Mouse (Mus musculus) heart, postnatal 0 days (tissue): ENCODE results near the gene Shisa9. TPM values are rescaled to one million over a fixed set of nuclear protein-coding genes. Genes with fewer than 3 reads are reported as not detected.
A peak's percentile ranks its signal among the peaks of the same experiment; 100 is the strongest.

Source experiments
- ATAC-seq: fragments of 200-750 bp; cut with Nextera tagmentation; 2 replicates; pipeline ENCODE4 v1.8.0; 2017; ENCODE audit warnings: low read depth, moderate number of reproducible peaks, moderate library complexity; ENCODE audit not compliant: insufficient read depth
- DNase-seq: peaks from one replicate; pipeline ENCODE4 v3.0.0-alpha.2; 2016; ENCODE audit warnings: low spot score
- H3K27ac ChIP-seq: fragments of 300-500 bp; sonication (generic); 2 replicates; pipeline ENCODE4 v1.5.1; 2014; ENCODE audit warnings: low read depth, mild to moderate bottlenecking
- H3K27me3 ChIP-seq: fragments of 300-500 bp; sonication (generic); 2 replicates; pipeline ENCODE4 v1.6.1; 2014; ENCODE audit warnings: low read length, mixed read lengths; ENCODE audit not compliant: control insufficient read depth, insufficient read depth
- H3K36me3 ChIP-seq: fragments of 300-500 bp; sonication (generic); replicated peaks from 2 replicates; pipeline ENCODE4 v1.6.1; 2014; ENCODE audit warnings: low read length, mixed read lengths; ENCODE audit not compliant: control insufficient read depth, insufficient read depth
- H3K4me1 ChIP-seq: fragments of 300-500 bp; sonication (generic); 2 replicates; pipeline ENCODE4 v1.6.1; 2014; ENCODE audit warnings: antibody characterized with exemption; ENCODE audit not compliant: control insufficient read depth, insufficient read depth
- H3K4me2 ChIP-seq: fragments of 300-500 bp; sonication (generic); 2 replicates; pipeline ENCODE4 v1.6.1; 2014; ENCODE audit warnings: low read depth, mild to moderate bottlenecking, low read length, moderate library complexity
- H3K4me3 ChIP-seq: fragments of 300-500 bp; sonication (generic); 2 replicates; pipeline ENCODE4 v1.5.1; 2014; ENCODE audit warnings: low read depth, low read length
- H3K9ac ChIP-seq: fragments of 300-500 bp; sonication (generic); replicated peaks from 2 replicates; pipeline ENCODE4 v1.6.1; 2014; ENCODE audit warnings: low read depth, low read length, mixed read lengths
- H3K9me3 ChIP-seq: fragments of 300-500 bp; sonication (generic); replicated peaks from 2 replicates; pipeline ENCODE4 v1.6.1; 2016; ENCODE audit warnings: low read length; ENCODE audit not compliant: control insufficient read depth
- CTCF ChIP-seq: IDR thresholded peaks from 2 replicates; pipeline ENCODE4 v1.5.1; 2016; ENCODE audit warnings: antibody characterized with exemption, control low read depth, low read depth
- EP300 ChIP-seq: IDR thresholded peaks from 2 replicates; pipeline ENCODE4 v1.6.1; 2016; ENCODE audit warnings: antibody characterized with exemption, low read depth
- WGBS: fragments of 180-500 bp; shearing (Covaris S2); extraction: QIAGEN DNeasy Blood & Tissue Kit; methylation state at CpG from one replicate; pipeline ENCODE4 v1.1.7; 2014; 5-methylcytosine and 5-hydroxymethylcytosine counted together
- polyA plus RNA-seq: library from polyadenylated mRNA; unstranded; fragments of >200 nt; fragmentation: Nextera tagmentation; extraction: Ambion mirVana; gene quantifications from 2 replicates; pipeline ENCODE4 v1.2.1, GENCODE M21; 2015
- total RNA-seq: library from RNA; depleted of rRNA; stranded (reverse); fragments of >200 nt; gene quantifications from 2 replicates; pipeline ENCODE4 v1.2.3, GENCODE M21; 2014; ENCODE audit warnings: low replicate concordance

The Shisa9 gene
- total and polyA plus RNA-seq, 2 experiments from 2014 or later = 0.10 TPM; not detected in 1

DNA sequence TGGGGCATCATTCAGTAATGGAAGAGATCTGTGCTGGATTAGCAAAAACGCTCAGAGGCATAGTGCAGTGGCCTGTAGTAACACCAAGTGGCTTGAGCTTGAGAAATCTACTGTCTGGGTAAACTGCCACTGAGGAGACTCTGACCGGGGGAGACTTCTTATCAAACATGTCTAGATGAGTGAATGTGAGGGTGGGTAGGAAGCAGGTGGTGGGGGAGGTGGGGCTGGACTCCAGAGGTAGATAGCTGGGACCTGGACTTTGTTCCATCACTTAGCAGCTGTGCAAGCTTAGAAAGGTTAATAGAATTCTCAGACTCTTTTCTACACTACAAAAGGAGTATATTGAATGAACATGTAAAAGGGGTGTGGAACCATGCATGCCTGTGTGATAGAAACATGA lies 21.3 kb downstream of the Shisa9 start:
- H3K9me3 ChIP-seq = no peaks in the 10 kb centered on the region
- H3K4me2 ChIP-seq = no peak overlapping the region
- H3K27me3 ChIP-seq = no peaks in the 10 kb centered on the region
- H3K4me1 ChIP-seq = no peaks in the 10 kb centered on the region
- DNase-seq (no peak), ATAC-seq (no peak)
- no peak overlapping the region for H3K27ac ChIP-seq
- no peaks in the 10 kb centered on the region for H3K36me3 ChIP-seq
- TF ChIP-seq EP300 = no peak
- TF ChIP-seq CTCF = no peak
- no peak overlapping the region for H3K9ac ChIP-seq
- no peak overlapping the region for H3K4me3 ChIP-seq
- WGBS = 53% methylated on average over 2 of the region's 2 CpGs

DNA sequence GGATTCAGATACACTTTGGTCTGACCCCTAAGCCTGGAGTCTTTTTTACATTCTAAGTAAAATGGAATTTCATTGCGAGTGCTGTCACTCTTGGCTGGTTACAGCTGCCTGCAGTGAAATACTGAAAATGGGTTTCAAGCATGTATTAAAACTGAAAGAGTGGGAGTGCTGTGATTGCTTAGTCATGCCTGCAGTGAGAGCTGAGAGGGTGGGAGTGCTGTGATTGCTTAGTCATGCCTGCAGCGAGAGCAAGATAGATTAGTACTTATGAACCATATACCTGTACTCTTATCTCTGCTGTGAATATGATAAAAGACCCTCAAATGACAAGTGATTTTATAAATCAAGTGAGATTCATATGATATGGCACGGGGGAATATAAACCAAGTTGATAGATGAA lies 26.2 kb downstream of the Shisa9 start:
- TF ChIP-seq EP300 (no peak), CTCF (no peak)
- no peak for ATAC-seq

DNA sequence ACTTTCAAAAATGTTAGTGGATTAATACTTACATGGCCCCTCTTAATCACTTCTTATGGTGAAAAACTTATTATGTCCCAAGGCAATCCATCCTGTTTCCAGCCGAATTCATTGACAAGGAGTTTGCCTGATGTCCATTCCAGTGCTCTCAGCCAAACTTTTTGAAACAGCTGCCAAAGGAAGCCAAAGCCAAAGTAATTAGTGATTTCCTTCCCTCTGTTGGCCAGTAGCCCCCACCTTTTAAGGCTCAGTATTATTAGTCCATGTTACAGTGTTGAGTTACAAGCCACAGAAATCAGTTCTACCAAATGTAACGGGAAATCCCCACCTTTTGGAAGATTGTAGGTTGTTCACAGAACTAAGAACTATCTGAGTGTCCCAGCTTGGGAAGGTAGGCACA lies 28.8 kb downstream of the Shisa9 start:
- Histone ChIP-seq H3K27ac (no peak overlapping the region), H3K9me3 (no peaks in the 10 kb centered on the region), H3K4me1 (no peaks in the 10 kb centered on the region), H3K9ac (no peak overlapping the region), H3K36me3 (no peaks in the 10 kb centered on the region), H3K4me3 (no peak overlapping the region), H3K27me3 (no peaks in the 10 kb centered on the region), H3K4me2 (no peak overlapping the region)
- TF ChIP-seq CTCF = no peak
- TF ChIP-seq EP300 = no peak
- DNase-seq (peak; percentile 8), ATAC-seq (no peak)
- WGBS = 42% methylated on average over 2 of the region's 2 CpGs

More for the DNA sequence above, 26.2 kb downstream of the Shisa9 start:
- Histone ChIP-seq H3K9me3 (no peaks in the 10 kb centered on the region), H3K27ac (no peak overlapping the region), H3K27me3 (no peaks in the 10 kb centered on the region), H3K4me3 (no peak overlapping the region), H3K9ac (no peak overlapping the region), H3K36me3 (no peaks in the 10 kb centered on the region), H3K4me1 (no peaks in the 10 kb centered on the region), H3K4me2 (no peak overlapping the region)
- DNase-seq = no peak
- 79% methylated on average over 3 of the region's 3 CpGs for WGBS

DNA sequence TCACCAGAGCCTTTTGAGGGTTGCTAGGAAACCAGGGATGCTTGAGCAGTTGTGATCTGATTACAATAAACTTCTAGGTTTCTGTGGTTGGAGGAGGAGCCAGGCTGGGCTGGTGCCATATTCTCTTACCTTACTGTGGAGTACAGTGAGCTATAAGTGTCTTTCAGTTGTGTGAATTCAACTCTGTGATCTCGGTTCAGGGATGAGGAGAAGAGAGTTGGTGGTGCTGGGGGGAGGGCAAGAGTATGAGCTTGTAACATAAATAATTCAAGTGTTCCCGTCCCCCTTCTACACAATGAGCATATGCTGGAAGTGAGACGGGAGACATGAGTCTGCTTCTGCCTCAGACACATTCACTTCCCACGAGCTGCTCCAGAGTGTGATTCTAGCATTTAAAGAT lies 30.6 kb downstream of the Shisa9 start:
- H3K4me1 ChIP-seq = no peaks in the 10 kb centered on the region
- ATAC-seq = no peak

DNA sequence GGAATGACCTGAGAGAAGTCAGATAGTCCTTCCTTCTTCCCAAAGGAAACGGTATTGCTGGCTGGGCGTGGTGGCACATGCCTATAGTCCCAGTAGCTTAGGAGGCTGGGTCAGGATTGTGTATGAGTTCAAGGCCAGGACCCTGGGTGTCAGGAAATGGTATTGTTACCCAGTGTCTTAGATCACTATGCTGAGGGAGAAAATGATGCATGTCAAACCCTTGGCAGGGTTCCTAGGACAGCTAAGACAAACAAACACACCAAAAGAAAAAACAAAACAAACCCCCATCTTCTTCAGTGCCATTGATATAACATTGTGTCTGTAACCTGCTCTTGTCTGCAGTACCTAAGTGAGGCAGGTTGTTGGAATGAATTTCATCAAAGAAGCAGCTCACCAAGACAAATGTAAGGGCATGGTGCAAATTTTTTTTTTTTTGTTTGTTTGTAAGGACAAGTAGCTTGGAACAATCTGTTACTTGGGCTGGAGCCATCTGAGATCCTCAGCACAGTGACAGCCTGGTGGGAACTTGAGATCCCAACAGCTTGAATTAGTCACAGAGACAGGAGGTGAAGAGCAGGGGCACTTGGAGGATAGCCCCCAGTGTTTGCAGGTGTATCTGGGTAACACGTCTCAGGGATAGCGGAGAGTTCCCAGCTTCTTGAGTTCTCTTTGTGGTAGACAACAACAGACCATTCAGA lies 34.2 kb downstream of the Shisa9 start:
- WGBS = 61% methylated on average over 4 of the region's 4 CpGs
- H3K4me2 ChIP-seq = no peak overlapping the region

More for the DNA sequence above, 30.6 kb downstream of the Shisa9 start:
- DNase-seq = no peak
- Histone ChIP-seq H3K27me3 (no peaks in the 10 kb centered on the region), H3K9ac (no peak overlapping the region), H3K36me3 (no peaks in the 10 kb centered on the region), H3K4me2 (no peak overlapping the region), H3K9me3 (no peaks in the 10 kb centered on the region), H3K27ac (no peak overlapping the region), H3K4me3 (no peak overlapping the region)
- 58% methylated on average over 4 of the region's 4 CpGs for WGBS
- no peak for TF ChIP-seq CTCF
- no peak for TF ChIP-seq EP300

More for the DNA sequence above, 34.2 kb downstream of the Shisa9 start:
- no peak overlapping the region for H3K27ac ChIP-seq
- no peaks in the 10 kb centered on the region for H3K9me3 ChIP-seq
- ATAC-seq (no peak), DNase-seq (no peak)
- no peaks in the 10 kb centered on the region for H3K27me3 ChIP-seq
- H3K4me3 ChIP-seq = no peak overlapping the region
- H3K9ac ChIP-seq = no peak overlapping the region
- H3K4me1 ChIP-seq = no peaks in the 10 kb centered on the region
- H3K36me3 ChIP-seq = no peaks in the 10 kb centered on the region
- no peak for TF ChIP-seq CTCF
- TF ChIP-seq EP300 = no peak
